Mouse (Mus musculus): ENCODE results near the gene Zfp846. TPM values are rescaled to one million over a fixed set of nuclear protein-coding genes. Genes with fewer than 3 reads are reported as not detected.
"Not testable (repeated sequence)": the region's sequence is repeated elsewhere in the genome, so short reads cannot be mapped to it uniquely, and the experiment has no call there.

Zfp846 gene
- polyA plus RNA-seq, 1 experiment from 2014 or later, result 34.4 TPM

DNA sequence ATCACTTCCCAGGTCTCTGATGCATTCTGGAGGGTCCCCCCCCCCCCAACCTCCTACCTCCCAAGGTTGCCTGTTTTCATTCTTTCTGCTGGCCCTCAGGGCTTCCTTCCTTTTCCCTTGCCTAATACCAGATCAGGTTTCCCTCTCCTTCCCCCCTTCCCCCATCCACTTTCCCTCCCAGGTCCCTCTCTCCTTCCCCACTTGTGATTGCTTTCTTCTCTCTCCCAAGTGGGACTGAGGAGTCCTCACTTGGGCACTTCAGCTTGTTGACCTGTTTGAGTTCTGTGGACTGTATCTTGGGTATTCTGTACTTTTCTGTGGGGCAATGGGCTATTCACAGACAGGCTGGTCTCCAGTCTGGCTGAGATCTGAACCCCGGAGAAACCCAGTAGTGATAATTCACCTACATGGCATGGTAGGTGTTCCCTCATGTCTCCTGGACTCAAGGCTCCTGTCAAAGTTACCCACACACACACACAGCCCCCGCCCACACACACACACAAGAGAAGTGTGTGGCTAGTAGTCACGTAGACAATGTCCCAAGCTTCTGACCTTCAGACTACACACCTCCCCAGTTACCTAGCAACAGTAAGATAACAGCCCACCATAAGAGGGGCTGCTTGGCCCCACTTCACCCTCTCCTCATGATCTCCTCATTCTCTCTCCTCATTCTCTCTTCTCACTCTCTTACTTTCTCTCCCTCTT, 15.6 kb upstream of the Zfp846 start:
- not testable (repeated sequence) for ATAC-seq; H3K4me1 ChIP-seq (ENCODE audit: control insufficient read depth, insufficient read depth, low read length); H3K27ac ChIP-seq (ENCODE audit: low read depth, low read length); H3K9me3 ChIP-seq (replicated peaks; ENCODE audit: control insufficient read depth, low read length); H3K4me2 ChIP-seq (ENCODE audit: low read length); H3K9ac ChIP-seq (ENCODE audit: low read length); H3K4me3 ChIP-seq (ENCODE audit: low read depth, low read length); H3K36me3 ChIP-seq (ENCODE audit: control insufficient read depth, insufficient read depth, low read length); H3K27me3 ChIP-seq (replicated peaks; ENCODE audit: control insufficient read depth, insufficient read depth, low read length); DNase-seq (ENCODE audit: low spot score)
- WGBS, result 66% methylated on average over 3 of the region's 3 CpGs

DNA sequence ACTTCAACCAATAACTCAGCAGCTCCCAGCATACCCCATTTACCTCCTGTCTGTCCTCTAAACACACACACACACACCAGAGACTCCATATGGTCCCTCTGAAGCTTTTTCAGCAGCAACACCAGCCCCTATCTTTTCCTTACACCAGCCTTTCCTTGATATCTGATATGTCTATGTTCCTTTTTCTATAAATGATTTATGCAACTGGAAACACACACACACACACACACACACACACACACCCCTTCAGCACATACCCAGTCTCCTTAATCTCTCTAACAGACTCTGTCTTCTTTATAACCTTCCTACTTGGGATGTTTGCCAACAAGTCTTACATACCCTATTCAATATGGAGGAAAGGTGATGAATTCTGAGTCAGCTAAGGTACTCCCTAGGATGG, 10.0 kb upstream of the Zfp846 start:
- no peak overlapping the region for H3K4me2 ChIP-seq (ENCODE audit: low read length)

DNA sequence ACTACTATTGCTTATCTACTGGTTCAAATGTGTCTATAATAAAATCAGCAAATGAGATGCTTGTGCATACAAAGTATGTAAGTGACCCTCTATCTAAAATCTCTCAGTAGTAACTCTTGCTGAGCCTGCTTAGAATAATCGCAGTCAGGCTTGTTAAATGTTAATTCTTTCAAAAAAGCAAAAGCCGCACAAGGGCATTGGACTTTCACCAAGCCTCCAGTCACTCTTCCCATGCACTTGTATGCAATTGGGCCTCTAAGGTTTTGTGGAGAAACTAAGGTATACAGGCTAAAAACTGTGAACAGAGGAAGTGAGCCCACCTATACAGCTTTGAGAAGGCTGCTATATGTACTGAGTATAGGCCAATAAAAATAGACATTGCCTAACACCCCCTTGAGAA, 4.5 kb upstream of the Zfp846 start:
- no peaks in the 10 kb centered on the region; the same call in none of the 2 replicates for H3K27me3 ChIP-seq (replicated peaks; ENCODE audit: control insufficient read depth, insufficient read depth, low read length)
- H3K4me2 ChIP-seq (ENCODE audit: low read length), result no peak overlapping the region
- WGBS, result 82% methylated on average over 2 of the region's 2 CpGs
- no peaks in the 10 kb centered on the region for H3K4me1 ChIP-seq (ENCODE audit: control insufficient read depth, insufficient read depth, low read length)
- H3K27ac ChIP-seq (ENCODE audit: low read depth, low read length), result no peak overlapping the region
- no peak overlapping the region for H3K9ac ChIP-seq (ENCODE audit: low read length)
- no peak overlapping the region for H3K4me3 ChIP-seq (ENCODE audit: low read depth, low read length)
- ATAC-seq, result no peak
- no peaks in the 10 kb centered on the region for H3K9me3 ChIP-seq (replicated peaks; ENCODE audit: control insufficient read depth, low read length)
- H3K36me3 ChIP-seq (ENCODE audit: control insufficient read depth, insufficient read depth, low read length), result no peaks in the 10 kb centered on the region
- no peak for DNase-seq (ENCODE audit: low spot score)

More for the DNA sequence above, 10.0 kb upstream of the Zfp846 start:
- H3K27ac ChIP-seq (ENCODE audit: low read depth, low read length), result no peak overlapping the region
- no peaks in the 10 kb centered on the region; the same call in 1 of the 2 replicates for H3K27me3 ChIP-seq (replicated peaks; ENCODE audit: control insufficient read depth, insufficient read depth, low read length)
- H3K9me3 ChIP-seq (replicated peaks; ENCODE audit: control insufficient read depth, low read length), result no peaks in the 10 kb centered on the region
- H3K4me1 ChIP-seq (ENCODE audit: control insufficient read depth, insufficient read depth, low read length), result no peaks in the 10 kb centered on the region
- no peak for ATAC-seq
- H3K4me3 ChIP-seq (ENCODE audit: low read depth, low read length), result no peak overlapping the region
- H3K9ac ChIP-seq (ENCODE audit: low read length), result no peak overlapping the region
- H3K36me3 ChIP-seq (ENCODE audit: control insufficient read depth, insufficient read depth, low read length), result no peaks in the 10 kb centered on the region
- DNase-seq (ENCODE audit: low spot score), result no peak

DNA sequence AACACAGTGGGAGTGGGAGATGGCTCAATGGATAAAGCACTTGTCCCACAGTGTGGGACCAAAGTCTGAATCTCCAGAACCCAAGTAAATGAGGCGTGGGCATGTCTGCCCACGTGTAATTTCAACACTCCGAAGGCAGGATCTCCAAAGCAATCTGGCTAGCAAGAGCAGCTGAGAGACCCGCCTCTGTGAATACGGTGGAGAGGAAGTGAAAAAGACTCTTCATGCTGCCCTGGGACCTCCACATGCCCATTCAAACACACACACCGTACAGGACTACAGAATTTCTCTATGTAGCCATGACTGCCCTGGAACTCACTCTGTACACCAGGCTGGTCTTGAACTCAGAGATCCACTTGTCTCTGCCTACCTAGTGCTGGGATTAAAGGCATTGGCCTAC, 20.2 kb downstream of the Zfp846 start:
- WGBS, result 86% methylated on average over 6 of the region's 6 CpGs
- ATAC-seq, result no peak
- no peak overlapping the region for H3K9ac ChIP-seq (ENCODE audit: low read length)
- no peak overlapping the region for H3K4me3 ChIP-seq (ENCODE audit: low read depth, low read length)
- no peaks in the 10 kb centered on the region for H3K27me3 ChIP-seq (replicated peaks; ENCODE audit: control insufficient read depth, insufficient read depth, low read length)
- H3K4me1 ChIP-seq (ENCODE audit: control insufficient read depth, insufficient read depth, low read length), result peaks cover under 1% of the 10 kb centered on the region
- H3K4me2 ChIP-seq (ENCODE audit: low read length), result no peak overlapping the region
- no peak for DNase-seq (ENCODE audit: low spot score)
- peaks cover 27% of the 10 kb centered on the region for H3K36me3 ChIP-seq (ENCODE audit: control insufficient read depth, insufficient read depth, low read length)
- no peak overlapping the region for H3K27ac ChIP-seq (ENCODE audit: low read depth, low read length)
- no peaks in the 10 kb centered on the region for H3K9me3 ChIP-seq (replicated peaks; ENCODE audit: control insufficient read depth, low read length)

DNA sequence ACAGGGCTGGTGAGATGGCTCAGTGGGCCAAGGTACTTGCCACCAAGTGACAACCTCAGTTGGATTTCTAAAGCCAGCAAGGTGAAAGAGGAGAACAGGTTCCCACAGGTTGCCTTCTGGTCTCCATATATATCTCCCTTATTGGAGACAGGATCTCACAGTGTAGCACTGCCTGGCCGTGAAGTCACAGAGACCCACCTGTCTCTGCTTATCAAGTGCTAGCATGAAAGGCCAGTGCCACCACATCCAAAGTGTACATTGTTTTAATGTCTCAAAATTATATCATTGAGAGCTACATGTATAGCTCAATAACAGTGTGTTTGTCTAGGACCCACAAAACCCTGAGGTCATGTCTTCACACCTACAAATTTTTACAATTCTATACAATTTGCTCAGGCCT, 25.2 kb downstream of the Zfp846 start:
- peak overlapping the region; percentile 90 for H3K9ac ChIP-seq (ENCODE audit: low read length)
- H3K9me3 ChIP-seq (replicated peaks; ENCODE audit: control insufficient read depth, low read length), result 0 out of 2 replicates have a peak, but pooled peaks cover 3% of the 10 kb centered on the region
- peak overlapping the region; percentile 65; the same call in 1 of the 2 replicates for H3K4me3 ChIP-seq (ENCODE audit: low read depth, low read length)
- no peak for ATAC-seq
- H3K4me2 ChIP-seq (ENCODE audit: low read length), result peak overlapping the region; percentile 76
- H3K27me3 ChIP-seq (replicated peaks; ENCODE audit: control insufficient read depth, insufficient read depth, low read length), result no peaks in the 10 kb centered on the region
- no peak for DNase-seq (ENCODE audit: low spot score)
- WGBS, result 97% methylated on average over 1 of the region's 1 CpGs
- 0 out of 2 replicates have a peak, but pooled peaks cover 7% of the 10 kb centered on the region for H3K36me3 ChIP-seq (ENCODE audit: control insufficient read depth, insufficient read depth, low read length)
- H3K27ac ChIP-seq (ENCODE audit: low read depth, low read length), result no peak overlapping the region
- peaks cover 8% of the 10 kb centered on the region for H3K4me1 ChIP-seq (ENCODE audit: control insufficient read depth, insufficient read depth, low read length)

DNA sequence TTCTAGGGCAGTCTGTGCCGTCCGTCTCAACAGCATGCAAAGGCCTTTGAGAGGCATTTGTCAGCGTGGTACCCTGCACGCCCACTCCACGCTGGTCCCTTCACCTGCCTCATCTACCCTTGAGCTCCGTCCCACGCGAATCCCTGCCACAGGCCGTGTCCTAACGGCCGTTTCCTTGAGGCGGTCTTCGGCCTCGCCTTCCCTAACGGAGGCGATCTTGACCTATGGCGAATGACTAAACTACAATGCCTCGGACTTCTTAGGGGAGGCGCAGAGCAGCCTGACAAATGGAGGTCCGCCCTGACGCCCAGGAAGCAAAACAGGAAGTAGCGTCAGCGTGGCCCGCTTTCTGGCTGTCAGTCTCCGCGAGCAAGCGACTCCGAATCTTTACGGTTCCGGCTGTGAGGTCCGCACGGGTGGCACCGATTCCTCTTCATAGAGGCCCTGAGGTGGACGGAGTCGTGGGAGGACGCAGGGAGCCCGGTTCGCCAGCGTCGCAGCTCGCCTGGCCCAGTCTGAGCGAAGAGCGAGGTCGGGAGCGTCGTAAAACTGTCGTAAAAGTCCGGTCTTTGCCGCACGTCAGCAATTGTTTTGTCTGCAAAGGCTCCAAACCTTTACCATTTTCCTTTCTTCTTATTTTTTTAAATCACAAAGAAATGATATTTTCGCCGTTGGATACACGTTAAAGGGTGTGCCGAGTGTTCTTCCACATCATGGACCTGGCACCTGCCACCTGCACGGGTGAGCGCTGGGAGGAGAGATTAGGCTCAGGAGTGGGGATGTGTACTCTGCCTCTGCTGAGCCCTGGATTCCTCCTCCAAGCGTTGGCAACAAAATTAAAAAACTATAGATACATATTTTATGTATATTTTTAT, 26.2 kb downstream of the Zfp846 start:
- peak overlapping the region; percentile 90 for H3K9ac ChIP-seq (ENCODE audit: low read length)
- H3K4me1 ChIP-seq (ENCODE audit: control insufficient read depth, insufficient read depth, low read length), result peaks cover 8% of the 10 kb centered on the region
- H3K9me3 ChIP-seq (replicated peaks; ENCODE audit: control insufficient read depth, low read length), result 0 out of 2 replicates have a peak, but pooled peaks cover 3% of the 10 kb centered on the region
- H3K27ac ChIP-seq (ENCODE audit: low read depth, low read length), result peak overlapping the region; percentile 95
- no peaks in the 10 kb centered on the region for H3K36me3 ChIP-seq (ENCODE audit: control insufficient read depth, insufficient read depth, low read length)
- peak overlapping the region; percentile 76 for H3K4me2 ChIP-seq (ENCODE audit: low read length)
- peak overlapping the region; percentile 65 for H3K4me3 ChIP-seq (ENCODE audit: low read depth, low read length)
- peak; percentile 91 for ATAC-seq
- H3K27me3 ChIP-seq (replicated peaks; ENCODE audit: control insufficient read depth, insufficient read depth, low read length), result no peaks in the 10 kb centered on the region
- peak; percentile 97 for DNase-seq (ENCODE audit: low spot score)
- under 1% methylated on average over 57 of the region's 57 CpGs for WGBS

DNA sequence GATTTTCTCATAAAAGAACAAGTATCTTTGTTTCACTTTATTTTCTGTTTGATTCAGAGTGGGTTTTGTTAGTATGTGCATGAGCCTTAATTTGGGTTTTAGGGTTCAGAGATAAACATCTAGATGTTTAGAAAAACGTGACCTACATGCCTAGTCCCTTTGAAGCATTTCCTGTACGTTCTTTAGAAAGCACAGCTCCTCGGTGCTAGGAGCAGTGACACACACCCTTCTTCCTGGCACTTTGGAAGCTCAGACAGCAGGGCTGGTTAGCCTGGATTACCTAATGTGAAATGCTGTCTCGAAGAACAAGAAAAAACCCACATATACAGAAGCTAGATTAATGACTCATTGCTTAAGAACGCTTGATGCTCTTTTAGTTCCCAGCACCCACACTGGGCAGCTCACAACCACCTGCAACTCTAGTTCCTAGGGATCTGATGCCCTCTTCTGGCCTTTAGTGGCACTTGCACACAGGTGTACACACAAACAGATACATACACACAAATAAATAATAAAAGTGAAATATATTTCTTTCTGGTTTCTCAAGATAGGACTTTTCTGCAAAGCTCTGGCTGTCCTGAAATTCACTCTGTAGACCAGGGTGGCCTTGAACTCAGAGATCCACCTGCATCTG, 28.9 kb downstream of the Zfp846 start:
- DNase-seq (ENCODE audit: low spot score), result no peak
- Histone ChIP-seq H3K4me2 (ENCODE audit: low read length) (no peak overlapping the region), H3K9me3 (replicated peaks; ENCODE audit: control insufficient read depth, low read length) (0 out of 2 replicates have a peak, but pooled peaks cover 3% of the 10 kb centered on the region), H3K4me1 (ENCODE audit: control insufficient read depth, insufficient read depth, low read length) (peaks cover 8% of the 10 kb centered on the region), H3K9ac (ENCODE audit: low read length) (no peak overlapping the region), H3K4me3 (ENCODE audit: low read depth, low read length) (no peak overlapping the region), H3K36me3 (ENCODE audit: control insufficient read depth, insufficient read depth, low read length) (no peaks in the 10 kb centered on the region), H3K27me3 (replicated peaks; ENCODE audit: control insufficient read depth, insufficient read depth, low read length) (no peaks in the 10 kb centered on the region), H3K27ac (ENCODE audit: low read depth, low read length) (no peak overlapping the region)
- no peak for ATAC-seq
- WGBS, result 91% methylated on average over 5 of the region's 5 CpGs

DNA sequence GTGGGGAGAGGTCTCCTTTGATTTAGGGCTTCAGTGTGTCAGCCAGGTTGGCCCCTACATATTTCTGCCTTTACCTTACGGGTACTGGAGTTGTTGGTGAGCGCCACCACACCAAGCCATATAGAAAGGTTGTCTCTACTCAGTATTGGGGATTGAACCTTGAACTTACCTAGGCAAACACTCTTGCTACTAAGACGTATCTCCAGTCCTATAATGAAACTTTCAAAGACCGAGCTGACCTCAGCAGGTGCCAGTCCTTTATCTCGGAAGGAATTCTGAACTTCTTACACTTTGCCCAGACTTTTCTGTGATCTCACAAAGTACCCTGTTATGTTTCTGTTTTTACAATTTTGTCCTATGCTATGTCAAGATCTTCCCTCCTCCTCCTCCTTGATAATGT, 30.9 kb downstream of the Zfp846 start:
- Histone ChIP-seq H3K4me1 (ENCODE audit: control insufficient read depth, insufficient read depth, low read length) (no peaks in the 10 kb centered on the region; the same call in 1 of the 2 replicates), H3K9ac (ENCODE audit: low read length) (no peak overlapping the region), H3K36me3 (ENCODE audit: control insufficient read depth, insufficient read depth, low read length) (no peaks in the 10 kb centered on the region; the same call in 1 of the 2 replicates), H3K27me3 (replicated peaks; ENCODE audit: control insufficient read depth, insufficient read depth, low read length) (no peaks in the 10 kb centered on the region), H3K4me2 (ENCODE audit: low read length) (no peak overlapping the region), H3K4me3 (ENCODE audit: low read depth, low read length) (no peak overlapping the region), H3K9me3 (replicated peaks; ENCODE audit: control insufficient read depth, low read length) (0 out of 2 replicates have a peak, but pooled peaks cover 3% of the 10 kb centered on the region), H3K27ac (ENCODE audit: low read depth, low read length) (no peak overlapping the region)
- no peak for ATAC-seq
- WGBS, result 82% methylated on average over 5 of the region's 5 CpGs
- DNase-seq (ENCODE audit: low spot score), result no peak

Data from forebrain, embryonic 14.5 days (tissue).